Mouse (Mus musculus) cerebellum, postnatal 4 days (tissue): ENCODE measurements around the gene Cpa4.
A peak's percentile ranks its signal among the peaks of the same experiment; 100 is the strongest.

Experiments used
- DNase-seq, 2 experiments: peaks; one replicate each; pipeline ENCODE4 v3.0.0; 2022; ENCODE audit warnings: low spot score in 2 of 2, mixed read lengths in 1 of 2

The Cpa4 gene

GRCm38 (mm10) chr6:30624763-30625162 is 56.6 kb downstream of the Cpa4 start:
- DNase-seq = no peak

- peak in 1 of 2 experiments; percentile 22 for DNase-seq
These were observed 60.0 kb downstream of the Cpa4 start for GRCm38 (mm10) chr6:30628152-30628551.

GRCm38 (mm10) chr6:30629989-30630388 is 61.8 kb downstream of the Cpa4 start:
- DNase-seq = no peak

- no peak for DNase-seq
These were observed 67.2 kb downstream of the Cpa4 start for GRCm38 (mm10) chr6:30635361-30635862.

- no peak for DNase-seq
These were observed 68.1 kb downstream of the Cpa4 start for GRCm38 (mm10) chr6:30636186-30636842.

GRCm38 (mm10) chr6:30638674-30639268 is 70.6 kb downstream of the Cpa4 start, which contains the start of gene Cpa1:
Cpa1 (plus strand) TSS chr6:30639218.
- no peak for DNase-seq
